Mouse (Mus musculus) CH12.LX (cell line): ENCODE data around the gene Rps29. TPM values are rescaled to one million over a fixed set of nuclear protein-coding genes. Genes with fewer than 3 reads are reported as not detected.

Experiments used
- DNase-seq: peaks from one replicate; pipeline ENCODE4 v3.0.0-alpha.2; 2013; ENCODE audit errors: extremely low read depth
- H3K27ac ChIP-seq: 2 replicates; pipeline ENCODE4 v1.5.1; 2012; ENCODE audit warnings: low read depth, mild to moderate bottlenecking, control low read depth, moderate library complexity; ENCODE audit not compliant: insufficient read depth
- H3K27me3 ChIP-seq: replicated peaks from 2 replicates; pipeline ENCODE3; 2012; ENCODE audit warnings: inconsistent platforms
- H3K36me3 ChIP-seq, 2 experiments: replicated peaks in 1 of 2; 2 replicates each; pipeline versions ENCODE3 to v1.6.1; 2012; ENCODE audit warnings: inconsistent platforms in 1 of 2, low read length in 1 of 2, mild to moderate bottlenecking in 1 of 2, mixed read lengths in 1 of 2, moderate library complexity in 1 of 2; ENCODE audit not compliant: control insufficient read depth in 1 of 2, insufficient read depth in 1 of 2
- H3K4me1 ChIP-seq, 2 experiments: 2 replicates each; pipeline ENCODE4 v1.6.1; 2012; ENCODE audit warnings: inconsistent platforms in 1 of 2, moderate library complexity in 1 of 2; ENCODE audit not compliant: insufficient read depth in 2 of 2, control insufficient read depth in 1 of 2
- H3K4me2 ChIP-seq: 2 replicates; pipeline ENCODE4 v1.6.1; 2012; ENCODE audit warnings: low read depth, mild to moderate bottlenecking, control low read depth; ENCODE audit not compliant: poor library complexity, insufficient read depth, severe bottlenecking
- H3K4me3 ChIP-seq, 3 experiments: fragments of 150-350 bp in 1 of 3; sonication (generic) in 1 of 3; replicated peaks in 1 of 3; 2 replicates each; pipeline versions ENCODE3 to v1.5.1; 2011 to 2012; ENCODE audit warnings: low read depth in 2 of 3, low read length in 2 of 3, mild to moderate bottlenecking in 2 of 3, moderate library complexity in 2 of 3, control low read depth in 1 of 3, improper control_type of control experiment in 1 of 3, inconsistent platforms in 1 of 3, mixed read lengths in 1 of 3; ENCODE audit not compliant: poor library complexity in 1 of 3
- H3K79me2 ChIP-seq: replicated peaks from 2 replicates; pipeline ENCODE4 v1.6.1; 2012; ENCODE audit warnings: mild to moderate bottlenecking, moderate library complexity; ENCODE audit not compliant: control insufficient read depth, poor library complexity, insufficient read depth, severe bottlenecking; ENCODE audit errors: extremely low read depth
- H3K9ac ChIP-seq: 2 replicates; pipeline ENCODE4 v1.6.1; 2012; ENCODE audit warnings: low read depth, mild to moderate bottlenecking, control low read depth, moderate library complexity; ENCODE audit not compliant: insufficient read depth
- H3K9me3 ChIP-seq: replicated peaks from 2 replicates; pipeline ENCODE3; 2012; ENCODE audit warnings: low read length, inconsistent platforms, mixed read lengths
- BHLHE40 ChIP-seq: IDR thresholded peaks from 2 replicates; pipeline ENCODE4 v1.6.1; 2011; ENCODE audit warnings: mild to moderate bottlenecking, low read depth, low read length, improper control_type of control experiment
- CHD1 ChIP-seq: IDR thresholded peaks from 2 replicates; pipeline ENCODE4 v1.6.1; 2012; ENCODE audit warnings: low read depth, low read length, improper control_type of control experiment, inconsistent platforms
- E2F4 ChIP-seq: IDR thresholded peaks from 2 replicates; pipeline ENCODE4 v1.6.1; 2011; ENCODE audit warnings: low read depth, low read length, improper control_type of control experiment; ENCODE audit not compliant: insufficient replicate concordance
- ELF1 ChIP-seq: IDR thresholded peaks from 2 replicates; pipeline ENCODE4 v1.6.1; 2014; ENCODE audit warnings: low read depth, mild to moderate bottlenecking, inconsistent platforms, low read length, improper control_type of control experiment
- EP300 ChIP-seq: IDR thresholded peaks from 2 replicates; pipeline ENCODE4 v1.6.1; 2011; ENCODE audit warnings: low read length, improper control_type of control experiment
- ETS1 ChIP-seq: conservative IDR thresholded peaks from 2 replicates; pipeline ENCODE4 v1.6.1; 2012; ENCODE audit warnings: low read depth, mild to moderate bottlenecking, inconsistent platforms, low read length, improper control_type of control experiment, moderate library complexity
- HCFC1 ChIP-seq: IDR thresholded peaks from 2 replicates; pipeline ENCODE4 v1.6.1; 2012; ENCODE audit warnings: low read depth, mild to moderate bottlenecking, inconsistent platforms, low read length, improper control_type of control experiment
- JUND ChIP-seq: conservative IDR thresholded peaks from 2 replicates; pipeline ENCODE4 v1.6.1; 2011; ENCODE audit warnings: low read depth, low read length, improper control_type of control experiment
- KAT2A ChIP-seq: IDR thresholded peaks from 2 replicates; pipeline ENCODE4 v1.6.1; 2012; ENCODE audit warnings: low read length, improper control_type of control experiment, inconsistent platforms; ENCODE audit not compliant: insufficient replicate concordance
- MAZ ChIP-seq: IDR thresholded peaks from 2 replicates; pipeline ENCODE4 v1.6.1; 2012; ENCODE audit warnings: low read depth, mild to moderate bottlenecking, inconsistent platforms, low read length, improper control_type of control experiment, moderate library complexity
- MEF2A ChIP-seq: IDR thresholded peaks from 2 replicates; pipeline ENCODE4 v1.6.1; 2014; ENCODE audit warnings: low read depth, mild to moderate bottlenecking, inconsistent platforms, low read length, improper control_type of control experiment, borderline replicate concordance
- NRF1 ChIP-seq: IDR thresholded peaks from 2 replicates; pipeline ENCODE4 v1.6.1; 2014; ENCODE audit warnings: low read depth, mild to moderate bottlenecking, inconsistent platforms, low read length, improper control_type of control experiment, moderate library complexity
- PAX5 ChIP-seq: IDR thresholded peaks from 2 replicates; pipeline ENCODE4 v1.6.1; 2012; ENCODE audit warnings: low read length, inconsistent platforms, mixed read lengths
- POLR2AphosphoS2 ChIP-seq: IDR thresholded peaks from 2 replicates; pipeline ENCODE4 v1.6.1; 2011; ENCODE audit warnings: low read depth, low read length, improper control_type of control experiment
- RCOR1 ChIP-seq: conservative IDR thresholded peaks from 2 replicates; pipeline ENCODE4 v1.6.1; 2012; ENCODE audit warnings: low read depth, mild to moderate bottlenecking, inconsistent platforms, low read length, improper control_type of control experiment
- SMC3 ChIP-seq: IDR thresholded peaks from 2 replicates; pipeline ENCODE4 v1.6.1; 2011; ENCODE audit warnings: low read depth, low read length, improper control_type of control experiment
- TBP ChIP-seq: conservative IDR thresholded peaks from 2 replicates; pipeline ENCODE4 v1.6.1; 2011; ENCODE audit warnings: low read depth, low read length, improper control_type of control experiment
- USF2 ChIP-seq: conservative IDR thresholded peaks from 2 replicates; pipeline ENCODE4 v1.6.1; 2011; ENCODE audit warnings: low read depth, low read length, improper control_type of control experiment
- ZKSCAN1 ChIP-seq: IDR thresholded peaks from 2 replicates; pipeline ENCODE4 v1.6.1; 2012; ENCODE audit warnings: low read depth, inconsistent platforms, low read length, improper control_type of control experiment, borderline replicate concordance
- ZNF384 ChIP-seq: IDR thresholded peaks from 2 replicates; pipeline ENCODE4 v1.6.1; 2012; ENCODE audit warnings: low read depth, low read length, improper control_type of control experiment, inconsistent platforms
- dilution Hi-C: fragments of 300-500 bp; cut with MboI; formaldehyde crosslinking; loops from 2 replicates; pipeline ENCODE4 v1.14.3; 2020; ENCODE audit warnings: low sequenced_read_pairs; ENCODE audit not compliant: extremely low pct_unique_long_range_greater_than_20kb, extremely low pct_ligation_motif_present
- in situ Hi-C: fragments of 300-500 bp; cut with MboI; formaldehyde crosslinking; loops from 3 replicates; pipeline ENCODE4 v1.14.3; 2019; ENCODE audit warnings: low sequenced_read_pairs, low pct_ligation_motif_present, low pct_unique_long_range_greater_than_20kb, mixed read lengths
- polyA plus RNA-seq: library from polyadenylated mRNA; unstranded; fragments of >175 nt; gene quantifications from 2 replicates; pipeline ENCODE4 v1.2.1, GENCODE M21; 2012; ENCODE audit warnings: low read depth; ENCODE audit not compliant: insufficient read length
- total RNA-seq, 2 experiments: library from RNA; depleted of rRNA; stranded (reverse); fragments of 300-350 nt in 1 of 2; fragments of >200 nt in 1 of 2; gene quantifications; 2 replicates each; pipeline ENCODE4 v1.2.3; 2012 to 2014

Rps29 gene
- total and polyA plus RNA-seq, 3 experiments: 635 to 5,532 (median 1,316) TPM

GRCm38 (mm10) chr12:69125066-69125465, 33.9 kb downstream of the Rps29 start:
- H3K4me2 ChIP-seq: no peak overlapping the region
- dilution Hi-C loops: no loop called here
- H3K27ac ChIP-seq: no peak overlapping the region
- peaks cover 0 to 6% of the 10 kb centered on the region in 2 experiments for H3K36me3 ChIP-seq
- no peak overlapping the region for H3K9ac ChIP-seq
- TF ChIP-seq CHD1 (no peak), ELF1 (no peak), NRF1 (no peak), RCOR1 (no peak), ZKSCAN1 (no peak), POLR2AphosphoS2 (no peak), E2F4 (no peak), PAX5 (no peak), TBP (no peak), BHLHE40 (no peak), ZNF384 (no peak), EP300 (no peak), JUND (no peak), SMC3 (no peak)
- H3K4me1 ChIP-seq: peaks cover 0 to 18% of the 10 kb centered on the region in 2 experiments; a peak in 2 of 4 replicates
- in situ Hi-C loops: no loop called here
- no peaks in the 10 kb centered on the region for H3K79me2 ChIP-seq
- H3K27me3 ChIP-seq: no peaks in the 10 kb centered on the region
- no peak for DNase-seq
- no peaks in the 10 kb centered on the region for H3K9me3 ChIP-seq
- H3K4me3 ChIP-seq: no peak overlapping the region

GRCm38 (mm10) chr12:69122801-69123200, 36.2 kb downstream of the Rps29 start:
- Histone ChIP-seq H3K9ac (no peak overlapping the region), H3K4me3 (no peak overlapping the region), H3K4me1 (peaks cover 0 to 29% of the 10 kb centered on the region in 2 experiments; a peak in 2 of 4 replicates), H3K27ac (no peak overlapping the region), H3K4me2 (no peak overlapping the region), H3K9me3 (no peaks in the 10 kb centered on the region), H3K79me2 (no peaks in the 10 kb centered on the region), H3K27me3 (no peaks in the 10 kb centered on the region), H3K36me3 (peaks cover 0 to 6% of the 10 kb centered on the region in 2 experiments)
- dilution Hi-C loops (no loop called here), in situ Hi-C loops (no loop called here)
- DNase-seq: no peak
- TF ChIP-seq E2F4: no peak
- TF ChIP-seq USF2: no peak
- no peak for TF ChIP-seq MAZ
- TF ChIP-seq ETS1: no peak
- TF ChIP-seq MEF2A: no peak
- no peak for TF ChIP-seq ZNF384
- TF ChIP-seq ELF1: no peak
- TF ChIP-seq KAT2A: no peak
- TF ChIP-seq HCFC1: no peak
